Mouse (Mus musculus) left cerebral cortex, adult 11 months (tissue): Measurements from ENCODE around the gene Bank1.

Experiments used
- DNase-seq: peaks from one replicate; pipeline ENCODE4 v3.0.0; 2022; ENCODE audit warnings: low spot score

Bank1 gene

DNA sequence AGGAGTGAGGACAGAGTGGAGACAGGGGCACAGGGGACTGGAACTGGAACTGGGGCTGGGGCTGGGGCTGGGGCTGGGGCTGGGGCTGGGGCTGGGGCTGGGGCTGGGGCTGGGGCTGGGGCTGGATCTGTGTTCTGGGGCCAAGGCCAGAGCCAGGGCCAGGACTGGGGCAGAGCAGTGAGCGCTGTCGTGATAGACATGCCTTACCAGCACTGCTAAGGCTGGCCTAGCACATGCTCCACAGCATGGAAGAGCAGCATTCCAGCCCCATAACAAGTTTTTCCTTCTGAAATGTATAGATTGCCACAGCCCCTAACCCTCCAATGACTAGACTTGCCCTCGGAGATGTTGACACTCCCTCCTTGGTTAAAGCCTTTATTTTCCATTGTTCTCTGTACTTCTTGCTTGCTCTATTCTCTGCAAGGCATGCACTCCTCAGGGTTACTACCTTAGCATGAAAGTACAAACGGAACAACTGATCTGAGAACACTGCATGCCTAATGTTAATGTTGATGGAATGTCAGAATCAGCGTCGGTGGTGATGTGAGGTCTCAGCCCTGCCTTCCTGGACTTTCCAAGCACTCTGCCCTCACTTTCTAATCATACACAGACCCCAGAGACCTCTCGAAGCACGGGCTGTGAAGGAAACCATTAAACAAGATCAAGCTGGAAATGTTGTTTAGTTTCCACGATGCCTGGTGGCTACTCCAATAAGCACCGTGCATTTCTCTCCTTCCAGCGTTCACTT is 318.6 kb downstream of the Bank1 start:
- DNase-seq = no peak
